Mouse (Mus musculus): ENCODE measurements around the gene Lmntd1.

Lmntd1 gene

DNA sequence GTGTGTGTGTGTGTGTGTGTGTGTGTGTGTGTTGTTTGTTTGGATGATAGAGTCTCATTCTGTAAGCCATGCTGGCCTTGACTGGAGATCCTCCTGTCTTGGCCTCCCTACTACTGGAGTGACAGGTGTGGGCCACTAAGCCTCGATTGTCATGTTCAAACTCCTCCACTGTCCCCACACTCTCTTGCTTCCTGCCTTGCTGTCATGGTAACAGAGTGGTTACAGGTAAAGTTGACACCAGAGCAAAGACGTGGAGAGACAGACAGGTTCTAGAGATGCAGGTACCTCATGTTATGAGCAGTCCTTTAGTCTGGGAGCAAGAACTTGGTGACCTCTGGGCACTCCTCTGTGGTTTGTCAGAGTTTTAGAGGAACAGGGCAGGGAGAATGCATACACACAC is 239.7 kb downstream of the Lmntd1 start:
- no peak for DNase-seq

DNA sequence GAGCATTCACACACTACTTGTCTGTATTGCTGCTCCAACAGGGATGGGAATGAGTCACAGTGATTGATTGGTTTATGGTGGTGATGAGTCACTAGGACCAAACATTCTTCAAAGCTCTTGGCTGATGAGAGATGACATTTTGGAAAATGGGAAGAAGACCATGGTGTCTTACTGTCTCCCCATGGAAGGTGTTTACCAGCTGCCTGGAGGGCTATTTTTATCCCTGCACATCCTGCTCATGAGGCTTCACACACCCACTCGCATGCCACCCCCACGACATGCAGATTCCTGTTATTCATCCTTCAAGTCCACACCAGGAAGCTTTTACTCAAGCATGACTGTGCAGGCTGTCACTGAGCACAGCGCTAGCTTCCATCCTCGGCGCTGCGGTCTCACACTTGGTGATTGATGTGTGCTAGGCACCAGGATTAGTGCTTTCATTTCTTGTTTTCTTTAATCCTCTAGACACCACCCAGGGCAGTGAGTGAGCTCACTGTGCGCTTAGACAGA is 240.4 kb downstream of the Lmntd1 start:
- DNase-seq: no peak

DNA sequence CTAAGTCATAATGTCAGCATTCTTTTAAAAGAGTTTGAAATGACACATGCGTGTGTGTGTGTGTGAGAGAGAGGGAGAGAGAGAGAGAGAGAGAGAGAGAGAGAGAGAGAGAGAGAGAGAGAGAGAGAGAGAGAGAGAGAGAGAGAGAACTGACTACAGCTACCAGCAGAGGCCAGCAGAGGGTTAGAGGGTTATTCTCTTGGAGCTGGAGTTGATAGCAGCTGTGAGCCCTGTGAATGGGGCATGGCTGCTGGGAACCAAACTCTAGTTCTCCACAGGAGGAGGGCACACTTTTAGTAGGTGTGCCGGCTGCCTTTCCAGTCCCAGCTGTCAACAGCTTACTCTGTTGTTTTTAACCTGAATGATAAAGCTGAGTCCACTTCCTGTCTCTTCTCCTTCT is 242.1 kb downstream of the Lmntd1 start:
- DNase-seq: no peak

DNA sequence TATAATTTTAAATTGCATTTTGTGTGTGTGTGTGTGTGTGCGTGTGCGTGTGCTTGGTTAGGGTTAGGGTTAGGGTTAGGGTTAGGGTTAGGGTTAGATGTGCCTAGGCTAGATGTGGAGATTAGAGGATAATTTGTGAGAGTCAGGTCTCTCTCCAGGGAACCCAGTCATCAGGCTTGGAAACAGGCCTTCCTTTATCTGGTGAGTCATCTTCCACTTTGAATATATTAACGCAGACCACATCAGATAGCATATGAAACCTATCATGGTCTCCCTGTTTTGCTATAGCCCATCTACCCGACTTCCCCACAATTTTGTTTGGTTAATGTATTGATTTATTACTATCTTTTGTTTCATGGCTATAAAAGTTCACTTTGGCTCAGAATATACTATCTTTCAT is 242.5 kb downstream of the Lmntd1 start:
- no peak for DNase-seq

DNA sequence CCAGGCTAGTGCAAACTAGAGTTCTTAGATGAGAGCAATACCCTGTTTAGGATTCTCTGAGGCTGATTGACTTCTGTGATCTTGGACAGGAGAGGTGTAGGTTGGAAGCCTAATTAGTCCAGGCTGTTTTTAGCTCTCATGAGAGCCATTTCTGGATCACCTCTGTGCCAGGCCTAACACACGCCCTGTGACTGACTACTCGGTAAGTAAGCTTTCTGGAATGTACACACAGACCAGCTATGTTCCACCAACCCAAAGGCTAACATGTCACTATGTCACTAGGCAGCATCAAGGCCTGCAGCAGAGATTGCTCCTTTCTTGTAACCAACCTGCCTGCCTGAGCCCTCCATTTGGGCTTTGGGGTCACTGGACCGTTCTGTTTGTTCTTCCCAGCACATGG is 243.8 kb downstream of the Lmntd1 start:
- no peak for DNase-seq

DNA sequence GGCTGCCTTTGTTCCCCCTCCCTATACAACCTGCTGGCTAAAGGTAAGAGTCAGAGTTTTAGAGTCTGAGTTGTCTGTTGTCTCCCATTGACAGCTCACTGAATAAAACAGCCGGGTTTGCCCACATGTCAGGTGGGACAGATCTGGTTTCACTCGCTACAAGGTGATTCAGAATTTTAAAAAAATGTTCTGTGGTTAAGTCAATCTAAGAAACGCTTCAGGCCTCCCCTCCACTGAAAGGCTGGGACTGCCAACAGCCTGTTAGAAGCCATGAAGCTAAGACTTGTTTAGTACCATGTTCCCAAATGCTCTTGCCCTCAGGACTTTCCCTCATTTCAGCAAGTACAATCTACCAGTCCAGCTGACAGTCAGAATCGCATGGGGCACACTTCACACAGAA is 244.8 kb downstream of the Lmntd1 start:
- no peak for DNase-seq

DNA sequence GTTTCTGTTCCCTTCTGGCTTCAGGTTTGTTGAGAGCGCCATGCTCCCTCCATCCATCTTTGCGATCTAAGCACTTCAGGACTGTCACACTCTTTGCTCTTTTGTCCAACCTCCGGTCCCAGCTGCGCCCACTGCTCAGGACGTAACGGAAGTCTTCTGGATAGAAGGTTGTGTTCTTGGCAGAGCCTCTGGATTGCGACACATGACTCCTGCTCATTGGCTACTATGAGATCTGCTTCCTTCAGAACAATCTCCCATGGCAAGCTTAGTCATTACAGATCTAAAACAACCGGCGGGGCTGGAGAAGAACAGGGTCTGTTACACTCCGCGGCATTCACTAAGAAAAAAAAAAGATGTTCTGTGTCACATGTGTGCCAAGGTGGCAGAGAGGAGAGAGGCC is 247.6 kb downstream of the Lmntd1 start:
- no peak for DNase-seq

DNA sequence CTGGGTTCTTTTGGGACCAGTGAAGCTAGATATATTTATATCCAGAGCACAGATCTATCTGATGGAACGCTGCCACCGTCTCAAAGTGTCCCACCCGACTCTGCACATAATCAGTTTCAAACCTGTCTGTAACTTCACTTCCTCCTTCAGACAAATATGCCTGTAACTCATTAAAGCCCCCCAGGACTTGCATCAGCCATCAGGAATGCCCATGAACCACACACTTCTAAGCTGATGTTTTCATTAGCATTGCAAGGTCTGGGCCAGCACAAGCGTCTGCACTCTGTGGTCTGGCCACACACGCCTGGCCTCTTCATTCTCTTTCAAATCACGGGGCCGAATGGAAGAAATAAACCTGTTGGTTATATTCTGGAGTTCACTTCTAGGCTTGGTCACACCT is 250.4 kb downstream of the Lmntd1 start:
- no peak for DNase-seq

DNA sequence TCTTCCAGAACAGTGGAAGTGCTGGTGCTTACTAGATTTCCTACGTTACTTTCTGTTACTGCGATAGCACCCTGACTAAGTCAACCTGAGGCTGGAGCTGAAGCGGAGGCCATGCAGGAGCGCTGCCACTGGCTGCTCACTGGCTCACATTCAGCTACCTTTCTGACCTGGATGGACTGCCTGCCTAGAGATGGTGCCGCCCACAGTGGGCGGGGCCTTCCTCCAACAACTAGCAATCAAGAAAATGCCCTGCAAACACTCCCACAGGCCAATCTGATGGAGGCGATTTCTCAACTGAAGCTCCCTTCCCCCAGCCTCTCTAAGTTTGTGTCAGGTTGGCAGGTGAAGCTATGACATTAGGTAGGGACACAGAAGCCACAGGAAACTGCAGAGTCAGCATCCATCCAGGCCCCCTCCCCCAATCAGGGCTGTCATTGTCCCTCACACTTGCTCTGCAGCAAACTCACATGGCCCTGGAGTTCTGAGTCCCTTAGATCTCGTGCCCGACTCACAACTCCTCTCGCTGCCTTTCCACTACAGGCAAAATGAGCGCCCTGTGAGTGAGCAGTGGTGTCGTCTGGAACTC is 252.9 kb downstream of the Lmntd1 start:
- DNase-seq: no peak

DNA sequence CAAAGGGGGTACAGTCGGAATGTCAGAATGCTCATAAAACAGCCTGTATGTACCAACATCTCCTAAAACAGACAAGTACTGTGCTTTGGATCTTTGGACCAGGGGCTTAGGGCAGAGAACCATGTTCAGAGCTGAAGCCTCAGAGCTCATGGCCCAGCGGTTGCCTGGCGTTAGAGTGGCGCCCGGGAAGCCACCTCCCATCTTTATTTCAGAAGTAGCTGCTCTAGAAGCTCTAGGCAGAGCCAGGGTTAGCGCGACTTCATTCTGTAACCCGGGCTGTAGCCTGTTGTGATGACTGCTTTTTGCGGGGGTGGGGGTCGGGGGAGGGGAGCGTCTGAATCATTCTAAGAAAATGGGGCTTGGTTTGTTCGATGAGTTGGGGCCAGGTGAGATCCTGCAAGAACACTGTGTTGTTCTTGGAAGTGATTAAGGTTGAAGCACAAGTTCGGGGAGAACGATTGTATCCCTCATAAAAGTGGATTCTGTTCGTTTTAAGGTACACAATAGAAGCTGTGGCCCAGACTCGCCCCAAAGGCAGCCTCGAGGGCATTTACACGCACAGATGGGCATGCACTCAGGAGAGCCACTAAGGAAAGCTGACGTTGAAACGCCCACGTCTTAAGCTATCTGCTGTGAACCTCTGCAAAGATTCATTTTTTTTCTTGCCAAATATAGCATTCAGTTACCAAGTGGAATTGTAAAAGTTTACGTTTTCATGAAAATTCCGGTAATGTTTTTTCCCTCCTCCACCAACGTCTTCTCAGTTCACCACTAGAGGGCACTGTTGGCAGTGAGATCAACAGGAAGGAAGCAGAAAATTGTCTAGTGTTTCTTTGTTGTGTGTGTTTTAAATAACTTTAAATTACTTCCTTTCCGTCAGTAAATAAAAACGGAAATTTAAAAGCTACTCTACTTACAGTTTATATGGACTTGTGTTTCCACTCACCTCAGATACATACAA is 254.4 kb downstream of the Lmntd1 start:
- DNase-seq: peak; percentile 76

DNA sequence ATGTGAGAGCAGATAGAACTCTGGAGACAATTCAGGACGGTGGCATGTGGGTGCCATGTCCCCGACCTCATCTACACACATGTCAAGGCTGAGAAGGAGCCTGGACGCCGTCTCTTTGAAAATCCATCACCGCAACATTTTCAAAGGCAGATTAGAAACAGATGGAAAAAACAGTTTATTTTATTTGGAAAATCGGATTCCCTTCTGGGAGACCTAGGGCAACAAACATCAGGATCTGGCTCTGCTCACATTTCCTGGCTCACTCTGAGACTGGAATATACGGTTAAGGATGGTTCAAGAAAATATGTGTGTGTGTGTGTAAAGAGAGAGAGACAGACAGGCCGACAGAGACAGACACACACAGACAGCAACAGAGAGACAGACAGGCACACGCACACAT is 256.1 kb downstream of the Lmntd1 start:
- DNase-seq: no peak

DNA sequence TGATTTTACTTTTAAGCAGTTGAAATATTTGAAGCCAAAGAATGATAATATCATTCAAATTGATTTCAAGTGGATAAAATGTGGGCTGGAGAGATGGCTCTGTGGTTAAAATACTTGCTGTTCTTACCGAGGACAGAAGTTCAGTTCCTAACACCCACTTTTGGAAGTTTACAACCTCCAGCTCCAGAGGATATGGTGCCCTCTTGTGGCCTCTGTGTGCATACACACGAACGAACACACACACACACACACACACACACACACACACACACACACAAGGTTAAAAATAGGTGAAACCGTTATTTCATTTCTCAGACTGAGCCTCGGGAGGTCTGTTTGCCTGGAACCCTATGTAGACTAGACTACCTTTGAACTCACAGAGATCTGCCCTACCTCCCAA is 260.3 kb downstream of the Lmntd1 start:
- DNase-seq: no peak

DNA sequence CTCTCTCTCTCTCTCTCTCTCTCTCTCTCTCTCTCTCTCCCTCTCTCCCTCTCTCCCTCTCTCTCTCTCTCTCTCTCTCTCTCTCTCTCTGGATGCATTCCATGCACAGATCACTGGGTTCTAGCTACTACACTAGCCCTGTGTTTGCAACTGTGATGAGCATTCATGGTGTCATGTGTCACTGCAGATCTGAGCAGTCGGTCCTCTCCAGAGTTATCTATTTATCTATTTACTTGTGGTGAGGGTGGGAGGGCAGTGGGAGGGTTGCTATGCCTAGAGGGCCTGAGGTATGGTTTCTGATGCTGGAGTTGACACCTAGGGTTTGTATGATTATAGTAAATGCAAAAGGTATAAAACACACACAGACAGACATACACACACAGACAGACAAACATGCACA is 261.4 kb downstream of the Lmntd1 start:
- DNase-seq: no peak

DNA sequence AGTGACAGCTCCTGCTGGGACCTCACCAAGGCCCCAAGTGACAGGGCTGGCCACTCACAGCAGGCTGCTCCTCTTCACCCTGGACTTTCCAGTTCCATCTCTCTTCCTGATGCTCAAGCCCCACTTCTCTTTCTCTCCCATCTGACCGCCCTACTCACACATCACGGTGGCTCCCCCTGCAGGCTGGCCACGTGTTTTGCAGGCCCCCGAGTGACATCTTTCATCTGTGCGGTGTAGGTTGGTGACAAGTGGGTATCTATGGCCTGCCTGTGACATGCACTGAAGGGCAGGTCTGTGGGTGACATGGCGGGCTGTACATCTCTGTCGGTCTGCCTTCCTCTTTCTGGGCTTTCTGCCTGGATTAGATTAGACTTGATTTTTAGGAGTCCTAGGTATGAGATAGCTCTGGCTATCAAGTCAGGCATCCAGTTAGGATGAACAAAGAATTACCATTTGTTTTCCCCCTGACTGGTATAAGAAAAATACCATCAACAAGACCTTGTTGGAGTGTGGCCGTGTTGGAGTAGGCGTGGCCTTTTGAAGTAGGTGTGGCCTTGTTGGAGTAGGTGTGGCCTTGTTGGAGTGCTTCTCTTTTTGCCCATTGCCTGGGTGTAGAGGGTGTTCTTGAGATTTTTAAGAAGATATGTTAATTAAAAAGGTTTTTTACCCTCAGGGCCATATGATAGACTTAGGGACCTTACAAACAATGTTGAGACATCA is 265.8 kb downstream of the Lmntd1 start:
- no peak for DNase-seq

DNA sequence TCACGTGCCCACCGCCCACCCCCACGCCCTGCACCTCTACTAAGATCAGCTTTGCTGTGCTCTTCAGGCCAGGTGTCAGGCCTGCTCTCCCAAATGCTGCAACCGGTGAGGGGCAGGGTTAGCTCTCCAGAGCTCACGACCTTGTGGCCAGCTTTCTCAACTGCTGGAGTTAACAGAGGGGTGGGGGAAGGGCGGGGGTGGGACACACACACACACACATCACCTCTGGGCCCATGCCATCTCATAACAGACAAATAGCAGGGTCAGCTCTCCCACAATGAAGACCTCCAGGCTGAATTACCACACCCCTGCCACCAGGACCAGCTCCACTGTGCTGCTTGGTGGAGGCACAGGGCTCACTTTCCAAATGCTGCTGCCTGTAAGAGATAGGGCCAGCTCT is 266.5 kb downstream of the Lmntd1 start:
- no peak for DNase-seq

DNA sequence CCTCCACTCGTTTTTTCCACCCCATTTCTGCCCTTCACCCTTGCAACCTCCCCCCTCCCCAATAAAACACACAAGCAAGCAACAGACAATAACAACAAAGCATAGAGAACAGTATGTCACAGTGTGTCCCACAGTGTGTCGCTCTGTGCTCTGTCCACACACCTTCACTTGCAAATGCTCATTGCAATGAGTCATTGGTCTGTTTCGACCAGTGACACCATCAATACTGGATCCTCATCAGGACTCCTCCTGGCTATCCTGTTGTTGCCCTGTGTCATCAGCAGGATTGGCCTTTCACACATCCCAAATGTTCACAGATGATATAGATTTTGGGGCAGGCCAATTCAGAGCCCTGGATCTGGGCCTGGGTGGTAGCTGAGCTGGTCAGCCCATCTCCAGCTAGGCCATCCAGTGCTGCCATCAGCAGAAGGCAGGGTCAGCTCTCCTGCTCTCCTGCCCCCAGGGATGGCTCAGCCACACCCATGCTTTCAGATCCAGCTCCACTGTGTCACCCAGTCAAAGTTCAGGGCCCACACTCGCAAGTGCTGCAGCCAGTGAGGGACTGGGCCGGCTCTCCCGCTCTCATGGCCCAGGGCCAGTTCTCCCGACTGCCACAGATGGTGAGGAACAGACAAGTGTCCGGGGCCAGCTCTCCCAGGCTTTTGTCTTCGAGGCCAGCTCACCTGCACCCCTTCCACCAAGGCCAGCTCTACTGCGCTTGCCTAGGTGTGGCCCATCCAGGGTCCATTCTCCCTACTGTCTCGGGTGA is 267.1 kb downstream of the Lmntd1 start:
- no peak for DNase-seq

DNA sequence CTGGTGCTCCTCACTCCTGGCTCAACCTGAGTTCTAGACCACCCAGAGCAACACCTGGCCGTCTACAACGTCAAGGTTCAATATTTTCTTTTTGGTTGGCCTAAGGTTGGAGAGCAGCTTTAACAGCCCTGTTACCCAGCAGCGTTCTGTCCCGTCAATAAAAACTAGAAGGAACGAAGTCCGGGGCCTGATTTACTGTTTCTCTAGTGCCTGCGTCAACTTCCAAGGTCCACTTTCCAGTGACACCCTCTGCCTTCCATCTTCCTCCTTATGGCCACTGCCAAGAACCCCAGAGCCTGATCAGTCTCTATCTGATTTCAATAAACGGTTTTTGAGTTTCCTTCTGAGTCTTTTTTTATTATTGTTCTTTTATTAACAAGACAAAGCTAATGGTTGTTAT is 267.8 kb downstream of the Lmntd1 start:
- no peak for DNase-seq

DNA sequence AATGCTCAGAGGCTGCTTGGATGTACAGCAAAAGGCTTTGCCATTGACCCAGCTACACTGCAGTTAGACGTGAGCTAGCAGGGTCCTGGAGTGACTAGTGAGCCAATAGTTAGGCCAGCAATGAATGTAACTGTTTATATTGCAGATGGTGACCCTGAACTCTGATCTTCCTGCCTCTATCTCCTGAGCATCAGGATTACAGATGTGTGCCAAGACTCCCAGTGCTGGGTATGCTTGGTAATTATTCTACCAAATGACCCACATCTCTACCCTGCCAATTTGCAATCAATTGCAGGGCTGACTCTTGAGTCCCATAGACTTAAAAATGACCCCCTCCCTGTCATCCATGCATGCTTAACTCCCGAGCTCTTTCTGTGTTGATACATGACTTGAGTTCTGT is 269.4 kb downstream of the Lmntd1 start:
- no peak for DNase-seq

DNA sequence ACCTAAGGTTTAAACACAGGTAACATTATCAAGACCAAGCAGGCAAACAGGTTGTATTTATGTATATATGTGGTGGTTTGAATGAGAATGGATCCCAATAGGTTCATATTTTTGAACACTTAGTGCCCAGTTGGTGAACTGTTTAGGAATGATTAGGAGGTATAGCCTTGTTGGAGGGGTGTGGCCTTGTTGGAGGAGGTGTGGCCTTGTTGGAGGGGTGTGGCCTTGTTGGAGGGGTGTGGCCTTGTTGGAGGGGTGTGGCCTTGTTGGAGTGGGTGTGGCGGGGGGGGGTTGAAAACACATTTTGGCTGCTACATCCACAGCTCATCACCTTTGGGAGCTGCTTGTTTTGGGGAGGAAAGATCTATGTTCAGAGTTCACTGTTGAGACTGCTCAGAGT is 270.7 kb downstream of the Lmntd1 start:
- no peak for DNase-seq

DNA sequence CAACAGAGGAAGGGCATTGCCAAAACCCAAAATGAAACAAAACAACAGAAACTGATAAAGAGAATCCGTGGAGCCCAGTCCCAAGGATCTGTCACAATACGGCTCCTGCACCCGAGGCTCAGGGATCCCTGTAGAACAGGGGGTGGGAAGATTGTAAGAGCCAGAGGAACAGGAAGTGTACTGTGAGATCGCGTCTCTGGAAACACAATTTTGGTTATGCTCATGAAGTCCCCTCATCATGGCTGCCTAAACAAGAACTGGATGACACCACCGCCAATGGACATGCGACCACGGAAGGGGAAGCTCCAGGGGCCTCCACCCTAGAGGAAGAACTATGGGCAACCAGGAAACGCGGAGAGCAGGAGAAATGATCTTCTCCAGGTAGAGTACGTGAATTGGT is 271.3 kb downstream of the Lmntd1 start:
- no peak for DNase-seq

DNA sequence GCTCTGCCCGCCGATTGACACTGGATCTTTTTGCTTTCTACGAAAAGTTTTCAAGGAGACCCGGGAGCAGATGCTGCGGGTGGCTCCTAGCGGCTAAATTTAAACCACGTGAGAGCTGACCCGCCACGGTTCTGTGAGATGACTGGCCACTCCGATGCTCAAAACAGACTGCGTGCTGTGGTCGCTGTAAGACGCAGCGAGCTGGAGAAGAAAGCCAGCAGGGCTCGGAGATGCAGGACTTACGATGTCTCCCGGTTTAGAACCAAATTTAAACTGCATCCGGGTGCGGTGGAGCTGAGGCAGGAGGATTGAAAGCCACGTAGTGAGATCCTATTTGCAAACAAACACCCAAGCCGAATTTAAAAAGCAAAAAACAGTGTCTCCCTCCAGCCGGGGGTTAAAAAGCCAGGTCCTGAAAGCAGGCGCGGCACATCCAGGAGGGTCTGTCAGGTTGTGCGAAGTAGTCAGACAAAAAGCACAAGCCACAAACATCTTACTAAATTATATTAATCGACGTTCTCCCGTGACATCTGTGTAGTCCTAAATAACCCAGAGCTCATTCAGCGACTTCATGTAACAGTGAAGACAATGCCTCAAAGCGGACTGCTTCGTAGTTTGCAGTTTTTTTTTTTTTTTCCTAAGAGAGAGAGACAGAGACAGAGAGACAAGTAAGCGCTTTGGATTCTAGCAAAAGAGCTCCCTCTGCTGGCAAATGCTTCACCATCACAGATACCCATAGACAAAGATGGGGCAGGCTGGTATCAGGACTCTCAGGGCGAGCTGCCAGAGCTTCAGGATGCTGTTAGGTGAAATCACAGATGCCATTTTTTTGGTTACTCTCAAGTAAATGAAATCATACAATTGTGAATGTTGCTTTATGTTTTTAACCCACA is 272.6 kb downstream of the Lmntd1 start:
- peak; percentile 91 for DNase-seq

DNA sequence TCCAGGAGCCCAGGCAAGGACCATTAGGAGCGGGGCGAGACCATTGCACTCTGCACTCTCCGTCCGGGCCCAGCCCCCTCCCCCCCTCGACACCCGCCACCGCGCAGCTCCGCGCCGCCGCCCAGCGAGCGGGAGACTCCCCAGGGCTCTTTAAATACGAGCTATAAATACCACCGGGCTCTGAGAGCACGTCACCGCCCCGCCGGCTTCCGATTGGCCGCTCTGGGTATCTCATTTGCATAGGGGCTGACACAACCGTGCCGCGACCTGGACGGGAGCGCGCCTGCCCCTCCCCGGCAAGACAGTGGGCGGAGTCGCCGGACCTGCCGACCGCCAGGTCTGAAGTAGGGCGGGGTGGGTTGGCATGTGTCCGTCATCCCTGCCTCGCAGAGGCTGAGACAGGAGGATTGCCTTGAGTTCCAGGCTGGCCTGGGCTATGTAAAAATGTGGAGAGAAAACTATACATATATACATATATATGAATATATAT is 273.4 kb downstream of the Lmntd1 start:
- peak; percentile 96 for DNase-seq
